Mouse (Mus musculus) small intestine, adult 10 weeks (tissue): ENCODE measurements around the gene Olfr643. TPM values are rescaled to one million over a fixed set of nuclear protein-coding genes. Genes with fewer than 3 reads are reported as not detected.

Experiments
- polyA plus RNA-seq: library from polyadenylated mRNA; stranded (reverse); fragments of 350-450 nt; fragmentation: Illumina TruSeq; extraction: RNeasy Lipid Tissue Mini Kit (QIAGEN cat#74804); gene quantifications from one replicate; pipeline ENCODE4 v1.2.3, GENCODE M21; 2014; ENCODE audit warnings: low replicate concordance

The Olfr643 gene
- not detected for polyA plus RNA-seq

DNA sequence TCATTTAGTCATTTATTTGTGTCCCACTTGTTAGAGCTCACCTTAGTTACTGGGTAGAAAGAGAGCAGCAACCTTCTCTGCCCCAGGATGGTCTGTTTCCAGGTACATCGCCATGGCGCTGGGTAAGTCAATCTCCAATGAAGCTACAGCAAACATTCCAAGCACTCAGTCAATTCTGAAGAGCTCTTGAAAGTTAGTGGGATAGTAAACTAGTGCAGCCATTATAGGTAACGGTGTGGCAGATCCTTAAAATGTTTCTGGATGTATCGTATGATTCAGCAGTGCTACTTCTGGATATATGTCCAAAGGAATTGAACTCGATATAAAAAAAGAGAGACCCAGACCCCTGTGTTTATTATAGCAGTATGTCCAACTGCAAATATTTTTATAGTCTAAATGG is at the start of gene Olfr643:
Gene Olfr643, minus strand, starts transcription at position 101 of the 400 bp plus-strand sequence.

DNA sequence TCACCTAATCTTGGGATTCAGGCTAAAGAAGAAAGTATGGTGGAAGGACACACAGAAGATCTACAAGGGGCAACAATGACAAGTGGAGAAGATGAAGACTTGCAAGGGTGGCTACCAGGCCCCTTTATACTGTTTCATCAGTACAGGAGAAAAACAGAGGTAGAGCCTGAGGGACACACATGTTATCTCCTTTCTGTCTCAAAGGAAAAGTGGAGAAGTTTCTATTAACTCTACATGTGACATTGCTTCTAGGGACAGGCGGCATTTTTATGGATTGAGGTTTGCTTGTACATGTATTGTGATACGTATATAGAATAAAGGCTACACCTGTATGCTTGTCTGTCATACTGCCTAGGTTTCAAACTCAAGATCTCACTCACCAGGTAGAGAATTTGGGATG is 46.1 kb upstream of the Olfr643 start, which contains the start of gene Olfr648:
Gene Olfr648, minus strand, starts transcription at position 101 of the 400 bp plus-strand sequence.

DNA sequence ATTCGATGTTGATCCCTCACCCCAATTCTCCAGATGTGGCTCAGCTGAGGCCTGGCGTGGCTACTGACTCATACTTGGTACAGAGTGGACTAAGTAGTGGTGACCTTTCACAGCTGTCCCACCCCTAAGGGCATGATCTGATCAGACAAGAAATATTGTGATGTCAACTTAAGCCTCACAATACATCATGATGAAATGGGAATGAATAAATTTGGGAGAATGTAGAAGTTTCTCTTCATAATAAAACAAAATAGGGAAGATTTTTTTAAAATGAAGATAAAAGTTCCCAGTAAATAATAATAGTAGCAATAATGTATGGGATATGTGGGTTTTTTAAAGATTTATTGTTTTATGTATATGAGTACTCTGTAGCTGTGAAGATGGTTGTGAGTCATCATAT is 13.3 kb upstream of the Olfr643 start, which contains the start of gene Ubqlnl:
Gene Ubqlnl, minus strand, starts transcription at position 101 of the 400 bp plus-strand sequence.

DNA sequence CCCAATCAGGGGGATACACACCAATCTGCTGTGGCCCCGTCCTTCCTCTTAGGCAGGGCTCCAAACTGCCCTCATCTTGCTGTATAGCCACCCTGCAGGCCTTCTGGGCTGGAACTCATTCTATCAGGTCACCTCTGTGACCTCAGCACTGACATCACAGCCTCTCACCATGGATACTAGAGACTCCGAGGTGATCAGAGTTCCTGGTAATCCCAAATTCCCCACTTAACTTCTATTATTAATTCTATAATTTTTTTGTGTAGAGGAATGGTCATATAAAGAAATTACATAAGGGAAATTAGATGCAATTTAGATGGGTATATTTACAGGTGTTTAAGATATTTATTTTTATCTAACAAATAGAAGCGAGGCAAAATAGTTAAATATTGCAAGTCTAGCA is 6.0 kb upstream of the Olfr643 start, which contains the start of gene Ubqln3:
Gene Ubqln3, minus strand, starts transcription at position 101 of the 400 bp plus-strand sequence.

DNA sequence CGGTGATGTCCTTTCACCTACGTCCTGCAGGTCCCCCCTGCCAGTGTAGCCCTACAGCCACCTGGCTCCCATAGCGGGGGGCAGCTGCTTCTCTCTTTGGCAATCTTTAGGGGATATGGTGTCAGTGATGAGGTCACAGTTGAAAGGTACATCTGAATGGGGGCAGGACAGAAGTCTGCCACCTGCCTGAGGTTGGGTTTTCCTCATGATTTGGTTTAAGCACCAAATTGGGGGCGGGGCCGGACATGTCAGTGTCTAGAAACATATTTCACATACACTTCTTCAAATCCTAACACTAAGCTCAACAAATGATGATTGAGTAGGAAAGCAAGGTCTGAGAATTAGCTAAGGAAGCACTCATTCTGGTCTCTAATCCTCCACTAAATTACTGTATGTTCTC is 7.5 kb downstream of the Olfr643 start, which contains the start of gene Ubqln5:
Gene Ubqln5, minus strand, starts transcription at position 101 of the 400 bp plus-strand sequence.

DNA sequence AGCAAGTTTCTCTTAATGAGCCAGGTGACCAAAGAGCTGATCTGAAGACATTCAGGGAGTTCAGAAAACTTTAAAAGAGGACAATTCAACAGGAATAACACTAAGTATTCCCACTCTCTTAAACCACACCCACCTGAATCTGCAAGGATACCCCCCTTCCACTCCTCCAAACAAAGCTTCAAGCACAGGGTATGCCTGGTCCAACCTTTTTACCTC is 32.5 kb downstream of the Olfr643 start, which contains the start of gene Olfr646:
Gene Olfr646, plus strand, starts transcription at position 117 of the 216 bp plus-strand sequence.

DNA sequence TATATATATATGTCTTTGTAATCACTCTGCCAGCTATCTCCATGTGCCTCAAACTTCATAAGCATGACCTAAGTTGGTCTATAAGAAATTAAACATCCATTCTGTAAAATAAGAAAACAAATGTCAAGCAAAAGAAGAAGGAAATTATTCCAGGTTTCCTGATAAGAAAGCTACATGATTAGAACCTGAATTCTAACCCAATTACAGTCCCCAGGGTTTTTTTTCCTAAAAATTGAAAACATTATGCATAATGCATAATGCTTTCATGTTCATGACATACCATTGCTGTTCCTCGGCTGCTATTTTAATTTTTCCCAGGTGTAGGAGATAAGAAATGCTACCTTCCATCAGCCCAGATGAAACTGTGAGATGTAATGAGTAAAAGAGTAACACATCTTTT is 51.8 kb downstream of the Olfr643 start, which contains the start of gene Olfr645:
Gene Olfr645, minus strand, starts transcription at position 101 of the 400 bp plus-strand sequence.

DNA sequence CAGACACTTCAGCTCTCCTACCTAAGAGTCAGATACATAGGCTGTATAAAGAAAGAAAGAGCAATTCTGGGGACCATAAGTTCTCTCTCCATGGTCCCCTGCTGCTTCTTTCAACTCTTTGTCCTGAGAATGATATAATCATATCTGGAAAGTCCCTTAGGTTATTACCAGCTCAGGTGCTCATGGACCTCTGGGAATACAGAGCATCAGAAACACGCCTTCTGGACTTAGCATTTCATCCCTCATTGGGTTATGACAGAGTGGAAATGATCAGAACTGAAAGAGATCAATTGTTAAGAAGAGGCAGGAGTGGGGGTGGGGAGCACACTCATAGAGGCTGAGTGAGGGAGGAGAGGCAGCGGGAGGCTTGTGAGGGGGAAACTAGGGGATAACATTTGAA is 65.4 kb downstream of the Olfr643 start, which contains the start of gene Olfr644:
Gene Olfr644, minus strand, starts transcription at position 101 of the 400 bp plus-strand sequence.

DNA sequence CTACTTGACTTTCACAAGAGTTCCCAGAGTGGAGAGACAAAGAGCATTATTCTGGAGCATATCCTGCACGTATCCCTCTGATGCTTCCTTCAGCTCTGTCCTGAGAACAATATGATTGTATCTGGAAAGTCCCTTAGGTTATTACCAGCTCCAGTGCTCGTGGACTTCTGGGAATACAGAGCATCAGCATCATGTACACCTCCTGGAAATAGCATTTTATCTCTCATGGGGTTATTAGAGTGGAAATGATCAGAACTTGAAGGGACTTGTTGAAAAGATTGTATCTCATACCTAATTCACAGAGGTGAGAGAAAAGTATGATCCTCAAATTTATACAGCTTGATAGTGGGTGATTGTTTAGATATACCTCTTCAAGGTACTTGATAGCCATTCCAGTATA is 75.9 kb downstream of the Olfr643 start, which contains the start of gene 4930516K23Rik:
Gene 4930516K23Rik, minus strand, starts transcription at position 101 of the 400 bp plus-strand sequence.

DNA sequence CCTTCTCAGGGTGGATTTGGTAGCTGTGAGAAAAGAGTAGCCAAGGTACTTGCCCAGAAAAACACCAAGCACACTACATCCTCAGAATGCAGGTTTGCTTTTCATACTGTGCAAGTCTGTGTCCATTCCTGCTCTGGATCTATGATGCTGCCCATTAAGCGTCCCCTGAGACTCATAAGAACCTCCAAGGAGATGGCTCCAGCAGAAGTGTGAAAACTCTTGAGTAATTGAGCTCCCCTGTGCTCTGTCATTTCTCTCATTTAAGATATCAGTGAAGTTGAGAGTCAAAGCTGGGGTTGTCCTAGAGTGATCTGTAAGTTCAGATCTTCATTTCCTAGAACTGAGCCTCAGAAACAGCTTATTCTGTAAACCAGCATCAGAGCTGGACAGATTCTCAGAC is 84.6 kb downstream of the Olfr643 start, which contains the start of gene Olfr642:
Gene Olfr642, minus strand, starts transcription at position 101 of the 400 bp plus-strand sequence.

DNA sequence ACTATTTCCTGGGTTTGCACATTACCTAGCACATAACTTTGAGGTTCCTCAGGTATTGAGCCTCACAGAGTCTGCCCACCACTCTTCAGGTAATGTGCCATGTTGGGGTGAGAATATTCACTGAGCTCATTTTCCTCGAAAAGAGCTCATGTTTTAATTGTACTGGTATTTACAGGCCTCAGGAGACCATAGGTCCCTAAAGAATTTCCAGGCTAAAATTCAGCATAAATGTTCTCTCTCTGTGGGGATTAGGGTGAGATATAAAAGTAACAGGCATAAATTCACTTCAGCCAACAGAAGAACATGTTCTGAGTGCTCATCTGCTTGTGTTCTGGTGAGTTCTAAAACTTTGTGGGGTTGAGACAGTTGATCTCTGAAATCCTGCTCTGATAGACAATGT is 102.1 kb downstream of the Olfr643 start, which contains the start of gene Olfr641:
Gene Olfr641, plus strand, starts transcription at position 301 of the 400 bp plus-strand sequence.

DNA sequence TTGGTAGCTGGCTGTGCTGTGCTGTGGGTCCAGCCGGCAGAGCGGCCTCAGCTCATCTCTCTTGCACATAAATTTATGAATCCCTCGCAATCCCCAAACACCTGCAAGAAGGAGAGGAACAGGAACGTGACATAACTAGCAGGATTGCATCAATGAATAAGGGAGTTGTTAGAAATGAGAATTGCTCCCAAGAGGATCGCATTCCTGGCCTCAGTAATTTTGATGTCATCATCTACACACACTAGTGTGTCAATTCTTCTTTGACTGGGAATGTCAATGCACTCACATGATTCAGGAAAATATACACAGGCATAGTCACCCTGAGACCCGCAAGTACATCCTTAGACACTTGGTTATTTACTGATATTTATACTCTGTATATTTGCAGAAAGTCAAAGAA is 111.7 kb downstream of the Olfr643 start, which contains the start of gene Olfr640:
Gene Olfr640, minus strand, starts transcription at position 101 of the 400 bp plus-strand sequence.

DNA sequence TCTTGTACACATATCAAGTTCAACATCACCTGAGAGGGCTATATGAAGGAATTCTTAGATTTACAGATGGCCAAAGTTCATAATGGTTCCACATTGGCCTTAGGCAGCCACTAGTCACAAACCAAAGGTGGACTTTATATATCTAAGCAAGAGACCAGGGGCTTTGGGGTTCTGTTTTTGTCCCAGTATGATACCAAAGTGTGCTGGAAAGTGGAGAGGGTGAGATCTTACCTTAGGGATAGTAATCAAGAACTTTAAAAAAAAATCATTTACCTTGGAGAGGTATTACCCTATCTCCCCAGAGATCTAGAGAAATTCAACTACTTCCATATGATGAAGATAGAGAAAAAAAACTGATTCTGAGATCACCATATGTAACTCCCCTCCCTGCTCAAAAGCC is 120.0 kb downstream of the Olfr643 start, which contains the start of gene Olfr639:
Gene Olfr639, minus strand, starts transcription at position 101 of the 400 bp plus-strand sequence.

DNA sequence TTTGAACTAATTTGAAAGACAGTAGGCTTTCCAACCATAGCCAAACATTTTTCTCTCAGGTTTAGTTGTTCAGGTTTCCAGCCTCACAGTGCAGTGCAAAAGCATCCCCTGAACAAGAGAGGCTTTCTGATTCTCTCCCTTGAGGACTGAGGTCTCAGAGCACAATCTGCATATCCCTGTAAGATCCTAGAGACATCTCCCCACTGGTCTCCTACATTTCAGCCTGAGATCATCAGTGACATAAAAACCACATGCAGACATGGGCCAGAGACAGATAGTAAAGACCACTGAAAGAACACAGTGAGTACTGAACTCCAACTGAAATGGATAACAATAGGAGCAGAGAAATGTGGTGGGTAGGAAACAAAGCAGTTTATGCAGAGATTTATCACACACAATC is 138.8 kb downstream of the Olfr643 start, which contains the start of gene Olfr638:
Gene Olfr638, plus strand, starts transcription at position 301 of the 400 bp plus-strand sequence.

DNA sequence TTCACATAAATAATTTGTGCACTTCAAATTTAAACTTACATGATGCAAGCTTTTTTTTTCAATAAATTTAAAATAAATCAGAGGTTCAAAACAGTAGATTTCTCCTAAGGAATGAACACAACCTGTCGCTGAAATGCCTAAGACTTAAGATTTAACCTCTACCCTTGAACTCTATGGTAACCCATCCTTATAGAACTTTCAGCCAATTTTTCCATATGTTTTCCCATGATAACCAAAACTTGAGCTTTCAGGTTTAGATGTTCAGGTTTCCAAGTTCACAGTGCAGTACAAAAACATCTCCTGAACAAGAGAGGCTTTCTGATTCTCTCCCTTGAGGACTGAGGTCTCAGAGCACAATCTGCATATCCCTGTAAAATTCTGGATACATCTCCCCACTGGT is 166.4 kb downstream of the Olfr643 start, which contains the start of gene Olfr635:
Gene Olfr635, plus strand, starts transcription at position 301 of the 400 bp plus-strand sequence.

Other genes with a start within 250 kb of the Olfr643 start
- gene Olfr64, start 242.9 kb downstream of the Olfr643 start, polyA plus RNA-seq = not detected
- gene Olfr65, start 233.9 kb downstream of the Olfr643 start, polyA plus RNA-seq = not detected
- not detected for gene Olfr631, start 208.6 kb downstream of the Olfr643 start, polyA plus RNA-seq
- gene Olfr632, start 203.1 kb downstream of the Olfr643 start, polyA plus RNA-seq = not detected
- gene Olfr633, start 193.0 kb downstream of the Olfr643 start, polyA plus RNA-seq = not detected
- gene Olfr635, start 166.3 kb downstream of the Olfr643 start, polyA plus RNA-seq = not detected
- gene Olfr638, start 138.7 kb downstream of the Olfr643 start, polyA plus RNA-seq = not detected
- not detected for gene Olfr639, start 120.1 kb downstream of the Olfr643 start, polyA plus RNA-seq
- not detected for gene Olfr640, start 111.8 kb downstream of the Olfr643 start, polyA plus RNA-seq
- not detected for gene Olfr641, start 102.0 kb downstream of the Olfr643 start, polyA plus RNA-seq
- gene Olfr642, start 84.7 kb downstream of the Olfr643 start, polyA plus RNA-seq = not detected
- not detected for gene 4930516K23Rik, start 76.0 kb downstream of the Olfr643 start, polyA plus RNA-seq
- not detected for gene Olfr644, start 65.5 kb downstream of the Olfr643 start, polyA plus RNA-seq
- not detected for gene Olfr645, start 51.9 kb downstream of the Olfr643 start, polyA plus RNA-seq
- not detected for gene Olfr646, start 32.5 kb downstream of the Olfr643 start, polyA plus RNA-seq
- not detected for gene Ubqln5, start 7.6 kb downstream of the Olfr643 start, polyA plus RNA-seq
- gene Ubqln3, start 5.9 kb upstream of the Olfr643 start, polyA plus RNA-seq = not detected
- gene Ubqlnl, start 13.2 kb upstream of the Olfr643 start, polyA plus RNA-seq = not detected
- gene Olfm5, start 27.4 kb upstream of the Olfr643 start, polyA plus RNA-seq = not detected
- gene Olfr648, start 46.0 kb upstream of the Olfr643 start, polyA plus RNA-seq = 0.19 TPM
- gene Olfr649, start 58.6 kb upstream of the Olfr643 start, polyA plus RNA-seq = not detected
- 2.7 TPM for gene Trim6, start 81.4 kb upstream of the Olfr643 start, polyA plus RNA-seq
- 39.9 TPM for gene Trim34a, start 107.1 kb upstream of the Olfr643 start, polyA plus RNA-seq
- 27.1 TPM for gene Trim5, start 150.7 kb upstream of the Olfr643 start, polyA plus RNA-seq
- gene Trim12a, start 178.1 kb upstream of the Olfr643 start, polyA plus RNA-seq = 70.7 TPM
- gene Trim34b, start 192.1 kb upstream of the Olfr643 start, polyA plus RNA-seq = not detected
- gene Trim12c, start 216.0 kb upstream of the Olfr643 start, polyA plus RNA-seq = 86.4 TPM
- 1.3 TPM for gene Trim30b, start 232.5 kb upstream of the Olfr643 start, polyA plus RNA-seq